Mouse (Mus musculus) liver (tissue): ENCODE data around the gene Supt3.

Experiments used
- DNase-seq: peaks from one replicate; pipeline ENCODE4 v3.0.0-alpha.2; 2020; ENCODE audit warnings: mixed read lengths

Gene Supt3

GRCm38 (mm10) chr17:45133501-45134400 is 356.8 kb downstream of the Supt3 start:
- no peak for DNase-seq

- no peak for DNase-seq
These were observed 359.5 kb downstream of the Supt3 start for GRCm38 (mm10) chr17:45136491-45136890.

- no peak for DNase-seq
These were observed 366.1 kb downstream of the Supt3 start for GRCm38 (mm10) chr17:45143043-45143442.

GRCm38 (mm10) chr17:45144656-45145055 is 367.7 kb downstream of the Supt3 start:
- no peak for DNase-seq

GRCm38 (mm10) chr17:45151312-45151929 is 374.5 kb downstream of the Supt3 start:
- DNase-seq, result no peak

- DNase-seq, result no peak
These were observed 376.8 kb downstream of the Supt3 start for GRCm38 (mm10) chr17:45153721-45154120.

- DNase-seq, result no peak
These were observed 381.3 kb downstream of the Supt3 start for GRCm38 (mm10) chr17:45158171-45158691.

- no peak for DNase-seq
These were observed 383.7 kb downstream of the Supt3 start for GRCm38 (mm10) chr17:45160651-45161050.

GRCm38 (mm10) chr17:45165741-45166140 is 388.8 kb downstream of the Supt3 start:
- peak; percentile 22 for DNase-seq
